Mouse (Mus musculus): ENCODE data around the gene Art4.

DNA sequence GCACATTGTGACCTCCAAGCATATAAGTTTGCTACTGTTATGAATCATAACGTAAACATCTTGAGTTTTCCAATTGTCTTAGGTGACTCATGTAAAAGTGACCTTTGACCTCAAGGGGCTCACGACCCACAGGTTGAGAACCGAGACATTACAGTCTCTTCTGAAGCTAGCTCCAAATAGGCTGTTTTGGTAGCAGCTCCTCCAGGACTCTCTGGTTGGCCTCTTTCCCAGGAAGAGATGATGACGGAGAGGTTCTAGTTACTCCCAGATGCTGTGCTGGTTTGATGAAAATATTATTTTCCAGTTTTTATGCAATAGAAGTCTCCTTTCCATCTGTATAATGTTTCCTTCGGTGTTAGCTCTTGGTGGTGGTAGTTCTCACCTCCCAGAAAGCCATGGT is 11.4 kb upstream of the Art4 start:
- TF ChIP-seq POLR2A (IDR thresholded peaks at IDR 0.05; ENCODE audit: insufficient read depth, low read depth, low read length) (no peak), CTCF (IDR thresholded peaks at IDR 0.05) (no peak)

Measured in heart, adult 2 months (tissue).